Mouse (Mus musculus) yolk sac, embryonic 10.5 days (tissue): ENCODE results near the gene Fam110c.
"Not testable (repeated sequence)": the region's sequence is repeated elsewhere in the genome, so short reads cannot be mapped to it uniquely, and the experiment has no call there.

Source experiments
- DNase-seq: peaks from one replicate; pipeline ENCODE4 v3.0.0-alpha.2; 2017; ENCODE audit warnings: low spot score

Gene Fam110c

GRCm38 (mm10) chr12:31073412-31074354 lies at the start of gene Fam110c:
Gene Fam110c (plus strand): TSS chr12:31073861.
- DNase-seq: peak; percentile 92

DNA sequence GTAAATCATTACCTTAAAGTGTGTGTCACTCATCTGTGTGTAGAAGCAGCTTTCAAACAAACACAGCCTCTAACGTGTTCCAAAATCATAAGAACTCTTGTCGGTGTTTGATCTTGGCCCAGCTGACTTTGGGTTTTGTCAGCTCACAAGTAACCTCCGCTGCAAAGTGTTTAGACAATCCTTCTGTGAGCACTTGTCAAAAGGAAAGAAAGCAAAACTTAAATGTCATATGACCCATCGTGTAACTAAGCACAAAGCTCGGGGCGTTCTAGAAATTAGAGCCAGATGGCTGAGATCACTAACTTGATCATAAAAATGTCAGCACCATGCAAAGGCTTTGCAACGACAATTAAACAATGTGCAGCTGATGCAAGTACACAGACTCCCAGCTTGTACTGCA lies 47.2 kb upstream of the Fam110c start:
- no peak for DNase-seq

- no peak for DNase-seq
Observed at GRCm38 (mm10) chr12:31052066-31052465, 21.6 kb upstream of the Fam110c start.

DNA sequence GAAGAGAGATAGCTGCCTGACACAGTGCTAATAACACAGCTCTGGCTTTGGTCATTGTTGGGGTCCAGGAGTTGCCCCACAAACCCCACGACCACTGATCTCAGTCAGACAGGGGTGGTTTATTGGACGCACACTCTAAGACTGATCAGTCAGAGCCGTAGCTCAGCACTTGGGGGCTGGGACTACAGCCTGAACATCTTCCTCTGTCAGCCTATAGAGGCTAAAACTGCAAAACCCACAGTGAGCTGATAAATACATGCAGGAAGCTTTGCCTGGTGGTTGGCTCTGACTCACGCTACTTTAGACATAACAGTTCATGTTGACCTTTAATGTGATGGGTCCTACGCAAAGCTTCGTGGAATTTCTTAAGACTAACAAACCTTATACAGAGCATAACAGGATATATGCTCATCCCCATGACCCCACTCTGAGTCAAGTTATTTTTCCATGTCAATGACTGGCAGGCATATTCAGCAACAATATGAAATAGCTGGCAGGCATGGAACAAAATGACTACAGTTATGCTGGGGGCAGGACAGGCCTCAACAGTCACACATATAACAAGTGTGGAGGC lies 17.3 kb upstream of the Fam110c start:
- no peak for DNase-seq

DNA sequence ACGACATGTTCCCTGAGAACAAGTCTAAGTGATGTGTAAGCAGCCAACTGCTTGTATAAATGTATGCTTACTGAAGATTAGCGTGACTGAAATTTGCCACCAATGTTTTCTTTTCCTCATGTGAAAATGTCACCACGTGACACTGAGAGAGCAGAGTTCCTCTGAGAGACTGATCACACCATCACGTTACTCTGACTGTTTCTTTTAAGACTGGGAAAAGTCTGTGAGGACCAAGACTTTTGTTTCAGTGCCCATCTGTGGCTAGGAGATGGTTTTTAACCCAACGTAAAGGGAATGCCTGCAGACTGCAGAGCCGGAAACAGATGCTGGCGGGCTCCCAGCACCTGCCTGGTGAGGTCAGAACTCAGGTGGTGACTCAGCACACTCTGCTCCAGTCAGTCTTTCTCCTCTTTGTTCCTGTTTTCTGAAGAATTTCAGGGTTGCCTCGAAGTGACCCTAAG lies 14.2 kb upstream of the Fam110c start:
- no peak for DNase-seq

- no peak for DNase-seq
Observed at GRCm38 (mm10) chr12:31060245-31060644, 13.4 kb upstream of the Fam110c start.

- no peak for DNase-seq
Observed at GRCm38 (mm10) chr12:31071222-31071621, 2.4 kb upstream of the Fam110c start.

DNA sequence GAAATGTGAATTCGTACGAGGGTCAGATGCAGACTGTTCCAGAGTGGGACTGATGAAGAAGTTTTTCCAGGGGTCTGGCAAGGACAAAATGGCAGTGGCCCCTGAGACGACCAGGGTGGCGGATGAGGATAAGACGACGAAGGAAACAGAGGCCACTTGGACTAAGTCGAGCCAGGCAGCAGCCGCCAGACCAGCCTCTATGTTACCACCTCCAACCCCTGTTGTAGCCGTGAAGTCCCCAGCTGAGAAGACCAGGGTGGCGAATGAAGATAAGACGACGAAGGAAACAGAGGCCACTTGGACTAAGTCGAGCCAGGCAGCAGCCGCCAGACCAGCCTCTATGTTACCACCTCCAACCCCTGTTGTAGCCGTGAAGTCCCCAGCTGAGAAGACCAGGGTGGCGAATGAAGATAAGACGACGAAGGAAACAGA lies 710 bp downstream of the Fam110c start:
- not testable (repeated sequence) for DNase-seq

GRCm38 (mm10) chr12:31074839-31075538 lies 1.3 kb downstream of the Fam110c start:
- DNase-seq: peak; percentile 71

GRCm38 (mm10) chr12:31077020-31077419 lies 3.4 kb downstream of the Fam110c start:
- DNase-seq: no peak

DNA sequence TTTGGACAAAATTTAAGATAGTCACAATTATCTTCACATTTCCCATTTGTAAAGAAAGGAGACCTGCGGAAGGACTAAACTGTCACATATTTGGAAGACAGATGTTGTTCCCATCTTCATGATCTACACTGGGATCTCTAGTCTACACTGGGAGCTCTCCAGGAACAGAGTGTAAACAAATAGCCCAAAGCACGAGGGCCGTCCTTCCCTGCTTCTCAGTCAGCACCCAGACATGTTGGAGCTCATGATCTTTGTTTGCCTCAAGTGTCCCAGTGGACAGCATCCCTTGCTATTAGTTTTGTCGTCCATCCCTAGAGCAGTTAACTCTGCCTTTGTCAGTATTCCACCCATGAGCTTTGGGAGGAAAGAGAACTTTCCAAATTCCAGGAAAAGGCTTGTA lies 4.4 kb downstream of the Fam110c start:
- no peak for DNase-seq

- no peak for DNase-seq
Observed at GRCm38 (mm10) chr12:31080352-31080751, 6.7 kb downstream of the Fam110c start.

- DNase-seq: no peak
Observed at GRCm38 (mm10) chr12:31080890-31081554, 7.4 kb downstream of the Fam110c start.

GRCm38 (mm10) chr12:31083007-31083406 lies 9.3 kb downstream of the Fam110c start:
- DNase-seq: no peak

DNA sequence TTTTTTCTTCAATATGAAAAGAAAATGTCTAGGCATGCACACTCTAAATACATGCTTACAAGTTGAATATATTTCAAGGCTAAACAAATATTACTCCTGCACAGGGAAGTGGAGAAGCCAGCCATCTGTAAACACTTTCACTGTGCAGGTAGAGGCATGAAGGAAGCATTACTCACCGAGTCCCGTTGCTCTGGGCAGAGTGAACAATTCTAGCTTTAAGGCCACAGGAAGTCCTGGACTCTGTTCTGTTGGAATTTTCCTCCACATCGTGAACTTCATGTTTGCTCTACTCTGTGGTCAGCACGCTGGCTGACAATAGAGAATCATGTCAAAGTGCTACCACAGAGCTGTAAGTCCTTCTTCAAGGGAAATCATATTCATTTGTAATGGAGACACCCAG lies 9.7 kb downstream of the Fam110c start:
- no peak for DNase-seq

DNA sequence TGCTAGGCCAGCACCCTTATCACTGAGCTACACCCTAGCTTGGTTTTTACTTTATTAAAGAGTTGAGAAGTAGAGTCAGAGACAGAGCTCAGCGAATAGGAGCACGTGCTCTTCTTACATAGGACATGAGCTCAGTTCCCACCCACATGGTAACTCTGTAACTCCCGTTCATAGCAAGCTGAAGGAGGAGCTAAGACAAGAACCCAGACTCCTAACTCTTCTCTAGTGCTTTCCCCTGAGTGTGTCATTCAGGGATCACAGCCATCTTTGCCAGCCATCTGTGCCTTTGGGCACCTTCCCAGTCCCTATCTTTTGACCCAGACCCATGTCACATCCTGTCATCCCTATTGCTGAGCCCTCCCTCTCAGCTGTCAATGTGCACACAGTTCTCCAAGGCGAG lies 13.4 kb downstream of the Fam110c start:
- DNase-seq: no peak

- no peak for DNase-seq
Observed at GRCm38 (mm10) chr12:31090401-31090800, 16.7 kb downstream of the Fam110c start.

DNA sequence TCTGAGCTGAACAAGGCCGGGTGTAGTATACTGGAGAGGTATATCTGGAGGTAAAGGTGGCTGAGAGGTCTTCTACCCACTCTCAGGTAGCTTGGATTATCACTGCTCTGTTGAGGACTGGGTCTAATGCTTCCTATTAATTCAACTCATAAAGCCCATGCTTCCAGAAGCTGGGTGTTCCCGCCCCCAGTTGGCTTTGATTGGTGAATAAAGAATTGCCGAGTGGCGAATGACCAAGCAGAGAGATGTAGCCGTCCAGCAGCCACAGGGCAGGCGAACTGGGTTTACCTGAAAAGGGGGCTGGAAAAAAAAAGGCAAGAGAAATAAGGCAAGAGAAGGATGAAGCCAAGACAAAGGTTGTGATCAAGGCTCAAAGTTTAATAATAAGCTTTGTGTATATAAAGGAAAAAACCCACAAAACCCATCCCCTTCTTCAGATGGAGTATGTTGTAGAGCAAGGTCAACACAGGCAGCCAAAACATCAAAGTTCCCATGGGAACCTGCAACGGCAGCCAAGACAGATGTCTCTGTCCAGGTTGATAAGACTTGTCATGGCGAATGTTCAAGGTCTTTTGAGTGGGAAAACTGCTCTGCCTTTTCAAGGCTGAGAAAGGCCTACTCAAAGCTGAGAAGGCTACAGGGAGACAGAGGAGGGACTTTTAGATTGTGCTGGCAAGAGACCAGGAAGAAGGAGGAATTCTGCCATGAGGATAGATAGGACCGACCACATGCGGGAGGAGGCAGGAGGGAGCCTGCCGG lies 17.4 kb downstream of the Fam110c start:
- no peak for DNase-seq

GRCm38 (mm10) chr12:31092481-31092880 lies 18.8 kb downstream of the Fam110c start:
- no peak for DNase-seq

DNA sequence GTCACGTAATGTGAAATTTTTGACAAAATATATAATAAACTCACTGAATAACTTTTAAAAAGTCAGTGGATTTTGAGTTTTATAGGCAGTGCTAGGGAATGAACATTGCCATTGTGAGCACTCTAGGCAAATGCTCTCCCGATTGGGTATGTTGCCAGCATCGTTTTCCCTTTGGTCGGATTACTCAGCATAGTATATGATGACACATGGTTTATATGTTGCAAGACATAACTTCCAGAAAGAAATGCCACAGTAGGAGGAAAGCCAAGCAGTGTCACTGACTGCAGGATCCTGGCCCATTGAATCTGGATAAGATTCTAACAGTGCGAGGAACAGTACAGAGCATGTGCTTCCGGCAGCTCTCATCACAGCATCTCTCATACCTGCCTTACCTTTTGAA lies 23.5 kb downstream of the Fam110c start:
- no peak for DNase-seq

GRCm38 (mm10) chr12:31101190-31101589 lies 27.5 kb downstream of the Fam110c start:
- DNase-seq: no peak
